Mouse (Mus musculus) lung, embryonic 16.5 days (tissue): ENCODE measurements at regions not wholly inside any gene's neighbourhood (a gene's known extent, or its start where the extent isn't known, plus 50 kb on each side); places are given as distances from the start of the nearest gene placed in this dataset.
A peak's percentile ranks its signal among the peaks of the same experiment; 100 is the strongest.

Experiments
- ATAC-seq: fragments of 200-750 bp; cut with Nextera tagmentation; 2 replicates; pipeline ENCODE4 v1.8.0; 2017; ENCODE audit warnings: low read depth, mild to moderate bottlenecking, moderate library complexity
- H3K27ac ChIP-seq: fragments of 300-500 bp; sonication (generic); 2 replicates; pipeline ENCODE4 v1.5.1; 2014; ENCODE audit warnings: mild to moderate bottlenecking, control low read depth, low read length
- H3K27me3 ChIP-seq: fragments of 300-500 bp; sonication (generic); 2 replicates; pipeline ENCODE4 v1.6.1; 2014; ENCODE audit warnings: low read depth, low read length, mixed read lengths; ENCODE audit not compliant: control insufficient read depth, insufficient read depth
- H3K36me3 ChIP-seq: fragments of 300-500 bp; sonication (generic); 2 replicates; pipeline ENCODE4 v1.6.1; 2014; ENCODE audit warnings: low read length; ENCODE audit not compliant: control insufficient read depth, insufficient read depth
- H3K4me1 ChIP-seq: fragments of 300-500 bp; sonication (generic); replicated peaks from 2 replicates; pipeline ENCODE4 v1.6.1; 2014; ENCODE audit warnings: low read length, mixed read lengths; ENCODE audit not compliant: control insufficient read depth, insufficient read depth
- H3K4me2 ChIP-seq: fragments of 300-500 bp; sonication (generic); 2 replicates; pipeline ENCODE4 v1.6.1; 2014; ENCODE audit warnings: low read depth, low read length, control low read depth
- H3K4me3 ChIP-seq: fragments of 300-500 bp; sonication (generic); 2 replicates; pipeline ENCODE4 v1.5.1; 2014; ENCODE audit warnings: mild to moderate bottlenecking, low read length, control low read depth
- H3K9ac ChIP-seq: fragments of 300-500 bp; sonication (generic); 2 replicates; pipeline ENCODE4 v1.6.1; 2014; ENCODE audit warnings: low read length, control low read depth
- H3K9me3 ChIP-seq: fragments of 300-500 bp; sonication (generic); 2 replicates; pipeline ENCODE4 v1.6.1; 2016; ENCODE audit warnings: low read length; ENCODE audit not compliant: control insufficient read depth
- WGBS: fragments of 180-500 bp; shearing (Covaris S2); extraction: QIAGEN DNeasy Blood & Tissue Kit; methylation state at CpG from one replicate; pipeline ENCODE4 v1.1.7; 2014; 5-methylcytosine and 5-hydroxymethylcytosine counted together

DNA sequence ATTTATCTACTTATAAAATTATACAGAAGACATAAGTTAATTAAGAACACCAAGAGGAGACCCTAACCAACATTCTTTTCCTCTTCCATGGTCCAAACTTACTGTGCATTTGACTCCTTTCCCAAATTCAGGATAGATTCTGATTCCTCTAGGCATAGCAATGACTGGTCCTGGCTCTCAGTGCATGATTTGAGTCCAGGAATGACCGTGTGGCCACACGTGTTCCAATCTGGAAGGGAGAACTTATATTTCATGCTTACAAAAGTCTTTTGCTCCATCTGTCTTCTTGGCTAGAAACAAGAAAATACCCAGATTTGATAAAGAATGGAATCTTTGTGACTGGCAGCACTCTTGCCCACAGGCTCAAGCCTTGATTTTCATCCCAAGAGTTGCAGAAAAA is 638.2 kb downstream of the Rapgef2 start:
- H3K36me3 ChIP-seq, result no peaks in the 10 kb centered on the region
- no peaks in the 10 kb centered on the region for H3K4me1 ChIP-seq
- ATAC-seq, result no peak
- H3K4me2 ChIP-seq, result no peak overlapping the region
- no peaks in the 10 kb centered on the region for H3K9me3 ChIP-seq
- H3K4me3 ChIP-seq, result no peak overlapping the region
- no peaks in the 10 kb centered on the region for H3K27me3 ChIP-seq
- H3K9ac ChIP-seq, result no peak overlapping the region
- WGBS, result 79% methylated on average over 2 of the region's 2 CpGs
- H3K27ac ChIP-seq, result no peak overlapping the region

DNA sequence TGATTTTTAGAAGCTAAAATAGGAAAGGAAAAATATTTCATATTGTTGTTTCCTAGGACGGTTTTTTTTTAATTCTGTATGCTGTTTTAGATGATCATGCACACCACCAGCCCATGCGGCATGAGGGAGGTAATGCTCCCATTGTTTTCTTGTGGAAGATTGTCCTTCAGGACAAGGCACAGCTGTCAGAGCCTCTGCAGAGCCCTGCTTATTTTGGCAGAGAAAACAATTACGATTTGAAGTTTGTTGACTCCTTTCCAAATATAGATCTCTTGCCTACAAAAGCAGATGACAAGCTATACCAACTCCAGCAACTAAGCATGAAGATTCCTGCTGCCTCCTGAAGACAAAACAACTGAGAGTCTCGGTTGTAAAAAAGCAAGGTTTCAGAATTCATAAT is 650.9 kb downstream of the Rapgef2 start:
- 0 out of 2 replicates have a peak, but pooled peaks have one; percentile 38 for ATAC-seq
- Histone ChIP-seq H3K27ac (no peak overlapping the region), H3K27me3 (no peaks in the 10 kb centered on the region), H3K4me1 (no peaks in the 10 kb centered on the region), H3K36me3 (no peaks in the 10 kb centered on the region), H3K9me3 (peaks cover 6% of the 10 kb centered on the region), H3K4me2 (no peak overlapping the region), H3K9ac (no peak overlapping the region), H3K4me3 (no peak overlapping the region)
- 31% methylated on average over 4 of the region's 4 CpGs for whole genome bisulfite sequencing

DNA sequence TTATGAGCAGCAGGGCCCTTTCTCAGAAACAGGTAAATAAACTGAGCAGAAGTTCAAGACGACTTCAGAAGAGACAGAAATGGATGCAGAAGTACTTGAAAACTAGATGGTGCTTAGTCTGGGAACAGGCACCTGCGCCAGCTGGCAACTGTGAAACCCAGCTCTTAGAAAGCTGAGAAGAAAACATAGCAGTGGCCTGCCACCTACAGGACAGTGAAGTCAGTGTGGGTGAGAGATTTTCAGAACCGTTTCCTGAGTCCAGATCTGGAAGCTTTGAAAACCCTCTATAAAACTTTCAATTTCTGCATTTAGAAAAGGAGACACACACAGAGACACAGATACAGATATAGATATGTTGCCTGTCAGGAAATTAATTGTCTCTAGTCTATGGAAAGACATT is 667.4 kb downstream of the Rapgef2 start:
- Histone ChIP-seq H3K27me3 (no peaks in the 10 kb centered on the region), H3K36me3 (no peaks in the 10 kb centered on the region), H3K4me3 (no peak overlapping the region), H3K4me2 (no peak overlapping the region), H3K4me1 (no peaks in the 10 kb centered on the region), H3K9ac (no peak overlapping the region), H3K9me3 (no peaks in the 10 kb centered on the region), H3K27ac (no peak overlapping the region)
- ATAC-seq, result no peak
- WGBS, result 31% methylated on average over 3 of the region's 3 CpGs

- no peaks in the 10 kb centered on the region for H3K4me1 ChIP-seq
- no peaks in the 10 kb centered on the region for H3K27me3 ChIP-seq
- no peak overlapping the region for H3K9ac ChIP-seq
- 0 out of 2 replicates have a peak overlapping the region, but pooled peaks have one; percentile 5 for H3K4me2 ChIP-seq
- ATAC-seq, result no peak
- H3K9me3 ChIP-seq, result no peaks in the 10 kb centered on the region
- 21% methylated on average over 6 of the region's 6 CpGs for WGBS
- H3K27ac ChIP-seq, result no peak overlapping the region
- H3K36me3 ChIP-seq, result no peaks in the 10 kb centered on the region
- no peak overlapping the region for H3K4me3 ChIP-seq
Measured at GRCm38 (mm10) chr3:78594718-78595236, 691.5 kb downstream of the Rapgef2 start.

GRCm38 (mm10) chr3:78594305-78594704 is 692.0 kb downstream of the Rapgef2 start:
- WGBS, result 62% methylated on average over 11 of the region's 11 CpGs
- no peak overlapping the region for H3K4me2 ChIP-seq
- H3K4me3 ChIP-seq, result no peak overlapping the region
- no peak overlapping the region for H3K9ac ChIP-seq
- no peaks in the 10 kb centered on the region for H3K36me3 ChIP-seq
- H3K27me3 ChIP-seq, result no peaks in the 10 kb centered on the region
- no peak for ATAC-seq
- H3K9me3 ChIP-seq, result no peaks in the 10 kb centered on the region
- no peak overlapping the region for H3K27ac ChIP-seq
- H3K4me1 ChIP-seq, result no peaks in the 10 kb centered on the region

- no peak for ATAC-seq
- no peak overlapping the region for H3K4me3 ChIP-seq
- H3K9me3 ChIP-seq, result no peaks in the 10 kb centered on the region
- H3K27me3 ChIP-seq, result no peaks in the 10 kb centered on the region
- H3K4me1 ChIP-seq, result no peaks in the 10 kb centered on the region
- H3K9ac ChIP-seq, result no peak overlapping the region
- H3K4me2 ChIP-seq, result no peak overlapping the region
- H3K36me3 ChIP-seq, result no peaks in the 10 kb centered on the region
- 40% methylated on average over 1 of the region's 1 CpGs for WGBS
- no peak overlapping the region for H3K27ac ChIP-seq
Measured at GRCm38 (mm10) chr3:78586639-78587038, 699.7 kb downstream of the Rapgef2 start.

DNA sequence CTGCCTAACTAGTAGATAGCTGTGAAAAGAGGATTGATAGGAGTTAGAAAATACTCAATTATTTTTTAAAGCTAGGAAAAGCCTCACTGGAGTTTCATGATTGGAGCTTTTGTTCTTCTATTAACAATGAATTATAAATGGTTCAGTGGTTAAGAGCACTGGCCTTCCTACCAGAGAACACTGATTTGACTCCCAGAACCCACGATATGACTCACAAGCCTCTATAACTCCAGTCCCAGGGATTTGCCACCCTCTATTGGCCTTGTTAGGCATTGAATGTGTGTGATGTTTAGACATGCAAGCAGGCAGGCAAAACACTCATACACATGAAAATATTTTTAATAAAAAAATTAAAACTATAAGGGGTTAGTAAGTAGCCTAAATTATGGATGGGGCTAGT is 704.4 kb downstream of the Rapgef2 start:
- 7% methylated on average over 1 of the region's 1 CpGs for WGBS
- peak; percentile 62; the same call in 1 of the 2 replicates for ATAC-seq
- Histone ChIP-seq H3K27me3 (no peaks in the 10 kb centered on the region), H3K4me1 (no peaks in the 10 kb centered on the region), H3K4me3 (no peak overlapping the region), H3K36me3 (no peaks in the 10 kb centered on the region), H3K9ac (no peak overlapping the region), H3K9me3 (no peaks in the 10 kb centered on the region), H3K4me2 (no peak overlapping the region), H3K27ac (no peak overlapping the region)

DNA sequence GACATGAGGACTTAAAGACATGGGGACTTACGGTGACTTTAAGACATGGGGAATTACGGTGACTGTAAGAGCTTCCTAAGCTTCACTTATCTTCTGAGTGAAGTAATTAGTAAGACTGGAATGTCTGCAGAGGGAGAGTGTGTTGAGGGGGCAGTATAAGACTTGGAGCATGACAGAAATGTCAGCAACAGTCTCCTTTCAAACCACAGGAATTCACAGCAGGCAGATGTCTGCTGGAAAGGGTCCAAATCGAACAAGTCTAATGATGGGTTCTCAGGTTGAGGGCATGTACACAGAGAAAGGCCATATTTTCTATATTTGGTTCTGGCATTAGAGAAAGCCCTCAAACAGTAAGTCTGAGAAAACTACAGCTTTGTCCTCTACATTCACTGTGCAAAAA is 705.2 kb downstream of the Rapgef2 start:
- 33% methylated on average over 3 of the region's 3 CpGs for WGBS
- Histone ChIP-seq H3K27me3 (no peaks in the 10 kb centered on the region), H3K36me3 (no peaks in the 10 kb centered on the region), H3K27ac (peak overlapping the region; percentile 61; the same call in 1 of the 2 replicates), H3K4me3 (no peak overlapping the region), H3K4me1 (no peaks in the 10 kb centered on the region), H3K9me3 (no peaks in the 10 kb centered on the region), H3K9ac (no peak overlapping the region), H3K4me2 (no peak overlapping the region)
- peak; percentile 94 for ATAC-seq

DNA sequence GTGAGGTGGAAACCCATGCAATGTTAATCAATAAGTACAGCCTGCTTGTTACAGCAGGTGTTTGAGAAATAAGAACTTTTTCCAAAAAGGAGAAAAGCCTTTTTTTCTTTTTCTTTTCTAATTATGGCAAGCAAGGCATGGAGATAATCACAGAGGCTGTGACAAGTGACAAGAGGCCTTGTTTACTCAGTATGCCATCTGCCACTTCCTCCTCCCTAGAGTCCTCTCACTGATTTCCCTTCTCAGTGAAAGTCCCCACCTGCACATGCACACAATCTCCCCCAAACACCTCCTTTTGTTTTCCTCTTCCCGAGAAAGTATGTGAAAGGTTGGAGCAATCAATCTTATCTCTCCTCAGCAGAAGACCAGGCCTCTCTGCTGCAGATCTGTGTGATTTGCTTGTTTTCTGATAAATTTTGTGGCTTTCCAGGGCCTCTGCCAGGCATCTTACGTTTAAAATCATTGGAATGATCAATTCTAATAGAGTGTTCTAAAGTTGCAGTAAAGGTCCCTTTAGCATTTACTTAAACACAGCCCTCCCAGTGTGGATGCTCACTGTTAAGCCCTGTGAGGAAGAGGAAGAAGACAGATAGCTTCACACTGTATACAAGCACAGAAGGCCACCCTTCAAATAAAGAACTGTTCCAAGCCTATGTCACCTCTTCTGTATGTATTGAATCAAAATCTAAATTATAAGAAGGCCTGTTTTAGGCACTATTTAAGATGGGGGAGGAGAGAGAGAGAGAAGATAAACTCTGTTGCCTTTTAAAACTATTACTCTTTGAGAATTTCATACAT is 710.5 kb downstream of the Rapgef2 start:
- Histone ChIP-seq H3K36me3 (no peaks in the 10 kb centered on the region), H3K27ac (no peak overlapping the region), H3K4me1 (no peaks in the 10 kb centered on the region), H3K27me3 (no peaks in the 10 kb centered on the region), H3K9me3 (no peaks in the 10 kb centered on the region), H3K4me2 (no peak overlapping the region), H3K9ac (no peak overlapping the region), H3K4me3 (no peak overlapping the region)
- WGBS, result 4% methylated on average over 2 of the region's 2 CpGs
- ATAC-seq, result no peak
